Mouse (Mus musculus) forebrain, embryonic 12.5 days (tissue): ENCODE data around the gene Ackr2. TPM values are rescaled to one million over a fixed set of nuclear protein-coding genes. Genes with fewer than 3 reads are reported as not detected.

Experiments used
- ATAC-seq: fragments of 200-750 bp; cut with Nextera tagmentation; 2 replicates; pipeline ENCODE4 v1.8.0; 2017; ENCODE audit warnings: moderate TSS enrichment; ENCODE audit not compliant: low FRiP score
- H3K27ac ChIP-seq: fragments of 300-500 bp; sonication (generic); 2 replicates; pipeline ENCODE4 v1.5.1; 2016; ENCODE audit warnings: mild to moderate bottlenecking
- H3K27me3 ChIP-seq: fragments of 300-500 bp; sonication (generic); 2 replicates; pipeline ENCODE4 v1.6.1; 2016; ENCODE audit warnings: mild to moderate bottlenecking
- H3K36me3 ChIP-seq: fragments of 300-500 bp; sonication (generic); replicated peaks from 2 replicates; pipeline ENCODE4 v1.6.1; 2016; ENCODE audit warnings: mild to moderate bottlenecking
- H3K4me1 ChIP-seq: fragments of 300-500 bp; sonication (generic); 2 replicates; pipeline ENCODE4 v1.6.1; 2016
- H3K4me2 ChIP-seq: fragments of 300-500 bp; sonication (generic); 2 replicates; pipeline ENCODE4 v1.6.1; 2016; ENCODE audit warnings: mild to moderate bottlenecking, moderate library complexity
- H3K4me3 ChIP-seq: fragments of 300-500 bp; sonication (generic); replicated peaks from 2 replicates; pipeline ENCODE4 v1.5.1; 2016; ENCODE audit warnings: mild to moderate bottlenecking
- H3K9ac ChIP-seq: fragments of 300-500 bp; sonication (generic); 2 replicates; pipeline ENCODE4 v1.6.1; 2016; ENCODE audit warnings: mild to moderate bottlenecking
- H3K9me3 ChIP-seq: fragments of 300-500 bp; sonication (generic); 2 replicates; pipeline ENCODE4 v1.6.1; 2016
- WGBS: fragments of 180-500 bp; shearing (Covaris S2); methylation state at CpG from one replicate; pipeline ENCODE4 v1.1.7; 2016; 5-methylcytosine and 5-hydroxymethylcytosine counted together
- polyA plus RNA-seq: library from polyadenylated mRNA; unstranded; fragments of >200 nt; fragmentation: Nextera tagmentation; extraction: Ambion mirVana; gene quantifications from 2 replicates; pipeline ENCODE4 v1.2.1, GENCODE M21; 2016

Ackr2 gene
- polyA plus RNA-seq, 1 experiment from 2014 or later = 0.89 TPM

- Histone ChIP-seq H3K27ac (no peak overlapping the region), H3K4me3 (no peak overlapping the region), H3K27me3 (no peaks in the 10 kb centered on the region), H3K9me3 (no peaks in the 10 kb centered on the region), H3K4me1 (peaks cover 5% of the 10 kb centered on the region), H3K4me2 (no peak overlapping the region), H3K9ac (no peak overlapping the region), H3K36me3 (no peaks in the 10 kb centered on the region)
- ATAC-seq = no peak
- 84% methylated on average over 7 of the region's 7 CpGs for WGBS
Observed at GRCm38 (mm10) chr9:121895392-121895993, 2.7 kb upstream of the Ackr2 start.

GRCm38 (mm10) chr9:121896820-121897219 is 1.3 kb upstream of the Ackr2 start:
- no peaks in the 10 kb centered on the region for H3K27me3 ChIP-seq
- no peak overlapping the region for H3K4me3 ChIP-seq
- no peak for ATAC-seq
- H3K9me3 ChIP-seq = no peaks in the 10 kb centered on the region
- no peak overlapping the region for H3K27ac ChIP-seq
- H3K9ac ChIP-seq = no peak overlapping the region
- no peaks in the 10 kb centered on the region for H3K4me1 ChIP-seq
- 88% methylated on average over 4 of the region's 4 CpGs for WGBS
- H3K4me2 ChIP-seq = no peak overlapping the region
- H3K36me3 ChIP-seq = no peaks in the 10 kb centered on the region

- Histone ChIP-seq H3K9me3 (no peaks in the 10 kb centered on the region), H3K36me3 (no peaks in the 10 kb centered on the region), H3K27me3 (no peaks in the 10 kb centered on the region), H3K4me2 (no peak overlapping the region), H3K4me3 (no peak overlapping the region), H3K27ac (no peak overlapping the region), H3K4me1 (no peaks in the 10 kb centered on the region), H3K9ac (no peak overlapping the region)
- WGBS = 80% methylated on average over 6 of the region's 6 CpGs
- no peak for ATAC-seq
Observed at GRCm38 (mm10) chr9:121899306-121899705, 1.2 kb downstream of the Ackr2 start.

GRCm38 (mm10) chr9:121900282-121900855 is 2.2 kb downstream of the Ackr2 start:
- H3K27ac ChIP-seq = no peak overlapping the region
- H3K27me3 ChIP-seq = no peaks in the 10 kb centered on the region
- 87% methylated on average over 5 of the region's 5 CpGs for WGBS
- H3K9me3 ChIP-seq = no peaks in the 10 kb centered on the region
- H3K4me2 ChIP-seq = no peak overlapping the region
- H3K9ac ChIP-seq = no peak overlapping the region
- no peak for ATAC-seq
- no peaks in the 10 kb centered on the region for H3K36me3 ChIP-seq
- no peak overlapping the region for H3K4me3 ChIP-seq
- no peaks in the 10 kb centered on the region for H3K4me1 ChIP-seq

- H3K4me2 ChIP-seq = no peak overlapping the region
- H3K4me3 ChIP-seq = no peak overlapping the region
- H3K27me3 ChIP-seq = no peaks in the 10 kb centered on the region
- no peaks in the 10 kb centered on the region for H3K36me3 ChIP-seq
- no peak overlapping the region for H3K9ac ChIP-seq
- no peaks in the 10 kb centered on the region for H3K9me3 ChIP-seq
- WGBS = 82% methylated on average over 5 of the region's 5 CpGs
- no peaks in the 10 kb centered on the region for H3K4me1 ChIP-seq
- H3K27ac ChIP-seq = no peak overlapping the region
- ATAC-seq = no peak
Observed at GRCm38 (mm10) chr9:121901710-121902700, 3.9 kb downstream of the Ackr2 start.

GRCm38 (mm10) chr9:121903476-121904305 is 5.5 kb downstream of the Ackr2 start:
- WGBS = 82% methylated on average over 8 of the region's 8 CpGs
- H3K27ac ChIP-seq = no peak overlapping the region
- no peak for ATAC-seq
- H3K9me3 ChIP-seq = no peaks in the 10 kb centered on the region
- no peaks in the 10 kb centered on the region for H3K4me1 ChIP-seq
- no peak overlapping the region for H3K4me2 ChIP-seq
- no peak overlapping the region for H3K9ac ChIP-seq
- no peaks in the 10 kb centered on the region for H3K27me3 ChIP-seq
- H3K4me3 ChIP-seq = no peak overlapping the region
- no peaks in the 10 kb centered on the region for H3K36me3 ChIP-seq

- H3K4me3 ChIP-seq = no peak overlapping the region
- no peaks in the 10 kb centered on the region for H3K9me3 ChIP-seq
- ATAC-seq = no peak
- no peak overlapping the region for H3K27ac ChIP-seq
- no peaks in the 10 kb centered on the region for H3K4me1 ChIP-seq
- WGBS = 85% methylated on average over 4 of the region's 4 CpGs
- H3K27me3 ChIP-seq = no peaks in the 10 kb centered on the region
- H3K9ac ChIP-seq = no peak overlapping the region
- H3K36me3 ChIP-seq = no peaks in the 10 kb centered on the region
- H3K4me2 ChIP-seq = no peak overlapping the region
Observed at GRCm38 (mm10) chr9:121904319-121904718, 6.2 kb downstream of the Ackr2 start.

- Histone ChIP-seq H3K36me3 (no peaks in the 10 kb centered on the region), H3K9ac (no peak overlapping the region), H3K4me1 (no peaks in the 10 kb centered on the region), H3K27ac (no peak overlapping the region), H3K4me3 (no peak overlapping the region), H3K4me2 (no peak overlapping the region), H3K9me3 (no peaks in the 10 kb centered on the region), H3K27me3 (no peaks in the 10 kb centered on the region)
- 88% methylated on average over 7 of the region's 7 CpGs for WGBS
- no peak for ATAC-seq
Observed at GRCm38 (mm10) chr9:121904946-121905345, 6.8 kb downstream of the Ackr2 start.

GRCm38 (mm10) chr9:121905556-121906185 is 7.5 kb downstream of the Ackr2 start:
- Histone ChIP-seq H3K4me2 (no peak overlapping the region), H3K9ac (no peak overlapping the region), H3K4me3 (no peak overlapping the region), H3K9me3 (no peaks in the 10 kb centered on the region), H3K36me3 (no peaks in the 10 kb centered on the region), H3K27me3 (no peaks in the 10 kb centered on the region), H3K27ac (no peak overlapping the region), H3K4me1 (no peaks in the 10 kb centered on the region)
- ATAC-seq = no peak
- 84% methylated on average over 4 of the region's 4 CpGs for WGBS

GRCm38 (mm10) chr9:121906456-121906855 is 8.3 kb downstream of the Ackr2 start:
- ATAC-seq = no peak
- Histone ChIP-seq H3K4me1 (no peaks in the 10 kb centered on the region), H3K27me3 (no peaks in the 10 kb centered on the region), H3K4me3 (no peak overlapping the region), H3K27ac (no peak overlapping the region), H3K4me2 (no peak overlapping the region), H3K9ac (no peak overlapping the region), H3K9me3 (no peaks in the 10 kb centered on the region), H3K36me3 (no peaks in the 10 kb centered on the region)
- 81% methylated on average over 5 of the region's 5 CpGs for WGBS

- no peak overlapping the region for H3K4me2 ChIP-seq
- no peak overlapping the region for H3K9ac ChIP-seq
- no peaks in the 10 kb centered on the region; the same call in 1 of the 2 replicates for H3K27me3 ChIP-seq
- no peak for ATAC-seq
- no peak overlapping the region for H3K4me3 ChIP-seq
- H3K36me3 ChIP-seq = no peaks in the 10 kb centered on the region
- H3K9me3 ChIP-seq = no peaks in the 10 kb centered on the region
- H3K27ac ChIP-seq = no peak overlapping the region
- WGBS = 76% methylated on average over 10 of the region's 10 CpGs
- no peaks in the 10 kb centered on the region for H3K4me1 ChIP-seq
Observed at GRCm38 (mm10) chr9:121907356-121908070, 9.4 kb downstream of the Ackr2 start.
